Mouse (Mus musculus): ENCODE data around the gene Ipo11. TPM values are rescaled to one million over a fixed set of nuclear protein-coding genes. Genes with fewer than 3 reads are reported as not detected.
"Not testable (repeated sequence)": the region's sequence is repeated elsewhere in the genome, so short reads cannot be mapped to it uniquely, and the experiment has no call there.

Gene Ipo11
- total and polyA plus RNA-seq, 2 experiments from 2014 or later = 30.2 to 47.0 TPM

- ATAC-seq (ENCODE audit: low FRiP score) (no peak), DNase-seq (ENCODE audit: low spot score) (no peak)
- Histone ChIP-seq H3K9me3 (ENCODE audit: low read length) (no peaks in the 10 kb centered on the region), H3K36me3 (ENCODE audit: insufficient read depth, low read length) (peaks cover 7% of the 10 kb centered on the region), H3K9ac (replicated peaks; ENCODE audit: low read length, poor library complexity, severe bottlenecking) (no peak overlapping the region), H3K4me2 (ENCODE audit: low read depth, low read length, poor library complexity, severe bottlenecking) (no peak overlapping the region), H3K27ac (ENCODE audit: low read depth, low read length) (no peak overlapping the region), H3K4me1 (ENCODE audit: insufficient read depth, low read length) (no peaks in the 10 kb centered on the region), H3K4me3 (ENCODE audit: low read depth, low read length) (no peak overlapping the region), H3K27me3 (ENCODE audit: insufficient read depth, low read length) (no peaks in the 10 kb centered on the region)
- 84% methylated on average over 3 of the region's 3 CpGs for WGBS
- no peak for TF ChIP-seq CTCF (IDR thresholded peaks at IDR 0.05)
Observed at GRCm38 (mm10) chr13:106913125-106913736, 23.5 kb downstream of the Ipo11 start.

- Histone ChIP-seq H3K9me3 (ENCODE audit: low read length) (no peaks in the 10 kb centered on the region), H3K4me2 (ENCODE audit: low read depth, low read length, poor library complexity, severe bottlenecking) (no peak overlapping the region), H3K27me3 (ENCODE audit: insufficient read depth, low read length) (no peaks in the 10 kb centered on the region), H3K36me3 (ENCODE audit: insufficient read depth, low read length) (peaks cover 27% of the 10 kb centered on the region), H3K4me1 (ENCODE audit: insufficient read depth, low read length) (no peaks in the 10 kb centered on the region), H3K4me3 (ENCODE audit: low read depth, low read length) (no peak overlapping the region), H3K27ac (ENCODE audit: low read depth, low read length) (no peak overlapping the region), H3K9ac (replicated peaks; ENCODE audit: low read length, poor library complexity, severe bottlenecking) (no peak overlapping the region)
- DNase-seq (ENCODE audit: low spot score) (no peak), ATAC-seq (ENCODE audit: low FRiP score) (no peak)
- no peak for TF ChIP-seq CTCF (IDR thresholded peaks at IDR 0.05)
- WGBS = 97% methylated on average over 10 of the region's 10 CpGs
Observed at GRCm38 (mm10) chr13:106910096-106910495, 26.7 kb downstream of the Ipo11 start.

GRCm38 (mm10) chr13:106907273-106907672, 29.5 kb downstream of the Ipo11 start:
- Histone ChIP-seq H3K9ac (replicated peaks; ENCODE audit: low read length, poor library complexity, severe bottlenecking) (no peak overlapping the region), H3K36me3 (ENCODE audit: insufficient read depth, low read length) (peaks cover 27% of the 10 kb centered on the region), H3K4me3 (ENCODE audit: low read depth, low read length) (no peak overlapping the region), H3K4me2 (ENCODE audit: low read depth, low read length, poor library complexity, severe bottlenecking) (no peak overlapping the region), H3K9me3 (ENCODE audit: low read length) (no peaks in the 10 kb centered on the region), H3K27ac (ENCODE audit: low read depth, low read length) (no peak overlapping the region), H3K27me3 (ENCODE audit: insufficient read depth, low read length) (no peaks in the 10 kb centered on the region), H3K4me1 (ENCODE audit: insufficient read depth, low read length) (no peaks in the 10 kb centered on the region)
- TF ChIP-seq CTCF (IDR thresholded peaks at IDR 0.05) = no peak
- WGBS = 97% methylated on average over 4 of the region's 4 CpGs
- DNase-seq (ENCODE audit: low spot score) (no peak), ATAC-seq (ENCODE audit: low FRiP score) (no peak; the same call in 1 of the 2 replicates)

- 94% methylated on average over 6 of the region's 6 CpGs for WGBS
- not testable (repeated sequence) for H3K4me1 ChIP-seq (ENCODE audit: insufficient read depth, low read length); H3K27me3 ChIP-seq (ENCODE audit: insufficient read depth, low read length); ATAC-seq (ENCODE audit: low FRiP score); H3K27ac ChIP-seq (ENCODE audit: low read depth, low read length); H3K9me3 ChIP-seq (ENCODE audit: low read length); DNase-seq (ENCODE audit: low spot score); H3K9ac ChIP-seq (replicated peaks; ENCODE audit: low read length, poor library complexity, severe bottlenecking); H3K4me2 ChIP-seq (ENCODE audit: low read depth, low read length, poor library complexity, severe bottlenecking); H3K4me3 ChIP-seq (ENCODE audit: low read depth, low read length)
- peaks cover 29% of the 10 kb centered on the region for H3K36me3 ChIP-seq (ENCODE audit: insufficient read depth, low read length)
Observed at GRCm38 (mm10) chr13:106905154-106905553, 31.6 kb downstream of the Ipo11 start.

GRCm38 (mm10) chr13:106904637-106905036, 32.1 kb downstream of the Ipo11 start:
- no peak for TF ChIP-seq CTCF (IDR thresholded peaks at IDR 0.05)
- no peak for ATAC-seq (ENCODE audit: low FRiP score)
- H3K27ac ChIP-seq (ENCODE audit: low read depth, low read length) = no peak overlapping the region
- no peaks in the 10 kb centered on the region for H3K4me1 ChIP-seq (ENCODE audit: insufficient read depth, low read length)
- H3K27me3 ChIP-seq (ENCODE audit: insufficient read depth, low read length) = no peaks in the 10 kb centered on the region
- WGBS = 95% methylated on average over 3 of the region's 3 CpGs
- H3K4me2 ChIP-seq (ENCODE audit: low read depth, low read length, poor library complexity, severe bottlenecking) = no peak overlapping the region
- H3K4me3 ChIP-seq (ENCODE audit: low read depth, low read length) = no peak overlapping the region
- H3K36me3 ChIP-seq (ENCODE audit: insufficient read depth, low read length) = peaks cover 29% of the 10 kb centered on the region
- H3K9me3 ChIP-seq (ENCODE audit: low read length) = no peaks in the 10 kb centered on the region
- no peak overlapping the region for H3K9ac ChIP-seq (replicated peaks; ENCODE audit: low read length, poor library complexity, severe bottlenecking)
- no peak for DNase-seq (ENCODE audit: low spot score)

GRCm38 (mm10) chr13:106894284-106894683, 42.5 kb downstream of the Ipo11 start:
- Histone ChIP-seq H3K4me1 (ENCODE audit: insufficient read depth, low read length) (no peaks in the 10 kb centered on the region), H3K9me3 (ENCODE audit: low read length) (no peaks in the 10 kb centered on the region), H3K36me3 (ENCODE audit: insufficient read depth, low read length) (peaks cover 23% of the 10 kb centered on the region; the same call in 1 of the 2 replicates), H3K9ac (replicated peaks; ENCODE audit: low read length, poor library complexity, severe bottlenecking) (no peak overlapping the region), H3K27me3 (ENCODE audit: insufficient read depth, low read length) (no peaks in the 10 kb centered on the region), H3K27ac (ENCODE audit: low read depth, low read length) (no peak overlapping the region), H3K4me3 (ENCODE audit: low read depth, low read length) (no peak overlapping the region), H3K4me2 (ENCODE audit: low read depth, low read length, poor library complexity, severe bottlenecking) (no peak overlapping the region)
- no peak for DNase-seq (ENCODE audit: low spot score)
- peak; percentile 50 for TF ChIP-seq CTCF (IDR thresholded peaks at IDR 0.05)
- no peak for ATAC-seq (ENCODE audit: low FRiP score)
- 99% methylated on average over 2 of the region's 2 CpGs for WGBS
